Mouse (Mus musculus) E14TG2a.4 (cell line): ENCODE data around the gene Kcnab1.

ENCODE experiments used
- CTCF ChIP-seq: conservative IDR thresholded peaks from 2 replicates; pipeline ENCODE4 v1.5.1; 2014; ENCODE audit warnings: low read length
- NANOG ChIP-seq: IDR thresholded peaks from 2 replicates; pipeline ENCODE4 v1.6.1; 2014; ENCODE audit warnings: borderline replicate concordance, low read length, mixed read lengths
- POU5F1 ChIP-seq: IDR thresholded peaks from 2 replicates; pipeline ENCODE4 v1.6.1; 2014; ENCODE audit warnings: low read length, borderline replicate concordance

- TF ChIP-seq CTCF (no peak), NANOG (no peak), POU5F1 (no peak)
Measured at GRCm38 (mm10) chr3:65111176-65111575, 2.0 kb downstream of the Kcnab1 start.
